Mouse (Mus musculus) ES-E14 (cell line): ENCODE results near the gene Adamts2. TPM values are rescaled to one million over a fixed set of nuclear protein-coding genes. Genes with fewer than 3 reads are reported as not detected.

ENCODE experiments used
- DNase-seq: peaks from one replicate; pipeline ENCODE4 v3.0.0-alpha.2; 2013; ENCODE audit warnings: low read depth, low spot score
- H3K27ac ChIP-seq: 2 replicates; pipeline ENCODE4 v1.5.1; 2012; ENCODE audit warnings: low read depth, mild to moderate bottlenecking, low read length, moderate library complexity, mixed read lengths; ENCODE audit not compliant: poor library complexity, insufficient read depth, severe bottlenecking
- H3K36me3 ChIP-seq: 2 replicates; pipeline ENCODE4 v1.6.1; 2012; ENCODE audit warnings: mild to moderate bottlenecking, low read length, moderate library complexity, mixed read lengths; ENCODE audit not compliant: control insufficient read depth, poor library complexity, insufficient read depth, severe bottlenecking
- H3K4me1 ChIP-seq, 2 experiments: fragments of 150-350 bp in 1 of 2; sonication (generic) in 1 of 2; 2 replicates each; pipeline ENCODE4 v1.6.1; 2012; ENCODE audit warnings: low read length in 2 of 2, mild to moderate bottlenecking in 1 of 2, mixed read lengths in 1 of 2; ENCODE audit not compliant: control insufficient read depth in 2 of 2, insufficient read depth in 2 of 2, poor library complexity in 1 of 2
- H3K4me3 ChIP-seq, 2 experiments: fragments of 150-350 bp in 1 of 2; sonication (generic) in 1 of 2; 2 replicates each; pipeline ENCODE4 v1.5.1; 2012; ENCODE audit warnings: low read length in 2 of 2, low read depth in 1 of 2, mild to moderate bottlenecking in 1 of 2, mixed read lengths in 1 of 2; ENCODE audit not compliant: insufficient read depth in 1 of 2, poor library complexity in 1 of 2, severe bottlenecking in 1 of 2
- H3K9ac ChIP-seq: 2 replicates; pipeline ENCODE4 v1.6.1; 2012; ENCODE audit warnings: low read depth, mild to moderate bottlenecking, low read length, mixed read lengths; ENCODE audit not compliant: poor library complexity, insufficient read depth, severe bottlenecking
- H3K9me3 ChIP-seq: fragments of 150-350 bp; sonication (generic); 2 replicates; pipeline ENCODE4 v1.6.1; 2012; ENCODE audit warnings: low read depth, mild to moderate bottlenecking, low read length; ENCODE audit not compliant: control insufficient read depth, insufficient read depth
- CHD2 ChIP-seq: IDR thresholded peaks from 2 replicates; pipeline ENCODE4 v1.6.1; 2014; ENCODE audit warnings: mild to moderate bottlenecking, low read depth, low read length, inconsistent platforms
- HCFC1 ChIP-seq: IDR thresholded peaks from 2 replicates; pipeline ENCODE4 v1.6.1; 2012; ENCODE audit warnings: low read length, inconsistent platforms, borderline replicate concordance; ENCODE audit not compliant: insufficient read depth
- MAFK ChIP-seq: IDR thresholded peaks from 2 replicates; pipeline ENCODE4 v1.6.1; 2014; ENCODE audit warnings: mild to moderate bottlenecking, low read depth, low read length, inconsistent platforms; ENCODE audit not compliant: insufficient read depth
- ZC3H11A ChIP-seq: IDR thresholded peaks from 2 replicates; pipeline ENCODE4 v1.6.1; 2012; ENCODE audit warnings: low read depth, mild to moderate bottlenecking, inconsistent platforms, low read length, borderline replicate concordance
- ZNF384 ChIP-seq: IDR thresholded peaks from 2 replicates; pipeline ENCODE4 v1.6.1; 2012; ENCODE audit warnings: low read depth, low read length, inconsistent platforms
- in situ Hi-C, 2 experiments: fragments of 600-800 bp; cut with MboI; formaldehyde crosslinking; loops; one replicate each; pipeline ENCODE4 v1.15.1; 2025; ENCODE audit warnings: low sequenced_read_pairs in 2 of 2, inconsistent platforms in 1 of 2; ENCODE audit not compliant: unreplicated experiment in 2 of 2
- total RNA-seq: library from RNA; depleted of rRNA; stranded (reverse); fragments of 300-350 nt; gene quantifications from 2 replicates; pipeline ENCODE4 v1.2.3, GENCODE M21; 2012

The Adamts2 gene
- total RNA-seq, 1 experiment, result 1.1 TPM

GRCm38 (mm10) chr11:50717381-50717897 is 115.6 kb downstream of the Adamts2 start:
- TF ChIP-seq HCFC1 (no peak), ZC3H11A (no peak)
- Histone ChIP-seq H3K27ac (no peak overlapping the region), H3K9ac (no peak overlapping the region), H3K4me3 (0 out of 4 replicates have a peak overlapping the region, but pooled peaks of 1 of the 2 experiments have one; percentile 11), H3K36me3 (no peaks in the 10 kb centered on the region), H3K9me3 (no peaks in the 10 kb centered on the region), H3K4me1 (peaks cover 0 to 16% of the 10 kb centered on the region in 2 experiments; a peak in 2 of 4 replicates)
- in situ Hi-C loops, result no loop called here
- no peak for DNase-seq

- Histone ChIP-seq H3K27ac (no peak overlapping the region), H3K4me3 (0 out of 4 replicates have a peak overlapping the region, but pooled peaks of 1 of the 2 experiments have one; percentile 21), H3K9me3 (no peaks in the 10 kb centered on the region), H3K36me3 (no peaks in the 10 kb centered on the region), H3K4me1 (peaks cover 0 to 13% of the 10 kb centered on the region in 2 experiments; a peak in 2 of 4 replicates), H3K9ac (no peak overlapping the region)
- no peak for DNase-seq
- no peak for TF ChIP-seq MAFK
- TF ChIP-seq HCFC1, result no peak
- no peak for TF ChIP-seq CHD2
- no peak for TF ChIP-seq ZNF384
- no peak for TF ChIP-seq ZC3H11A
- in situ Hi-C loops, result no loop called here
Measured at GRCm38 (mm10) chr11:50718862-50719261, 117.0 kb downstream of the Adamts2 start.

GRCm38 (mm10) chr11:50720421-50720820 is 118.5 kb downstream of the Adamts2 start:
- DNase-seq, result no peak
- Histone ChIP-seq H3K9ac (no peak overlapping the region), H3K4me3 (no peak overlapping the region), H3K4me1 (peaks cover 0 to 13% of the 10 kb centered on the region in 2 experiments; a peak in 1 of 4 replicates), H3K36me3 (no peaks in the 10 kb centered on the region), H3K9me3 (no peaks in the 10 kb centered on the region), H3K27ac (no peak overlapping the region)
- TF ChIP-seq HCFC1 (no peak), CHD2 (no peak), MAFK (no peak), ZC3H11A (no peak), ZNF384 (no peak)
- in situ Hi-C loops, result no loop called here

- H3K27ac ChIP-seq, result no peak overlapping the region
- no peak for DNase-seq
- H3K4me3 ChIP-seq, result no peak overlapping the region
- H3K9me3 ChIP-seq, result no peaks in the 10 kb centered on the region
- peaks cover 0 to 13% of the 10 kb centered on the region in 2 experiments; a peak in 1 of 4 replicates for H3K4me1 ChIP-seq
- in situ Hi-C loops, result no loop called here
- TF ChIP-seq ZC3H11A (no peak), ZNF384 (no peak), MAFK (no peak), CHD2 (no peak), HCFC1 (no peak)
- no peaks in the 10 kb centered on the region for H3K36me3 ChIP-seq
- H3K9ac ChIP-seq, result no peak overlapping the region
Measured at GRCm38 (mm10) chr11:50720856-50721550, 119.1 kb downstream of the Adamts2 start.
